Mouse (Mus musculus) gastrocnemius, postnatal 25 days (tissue): ENCODE measurements around the gene Gtpbp10. TPM values are rescaled to one million over a fixed set of nuclear protein-coding genes. Genes with fewer than 3 reads are reported as not detected.

Experiments used
- DNase-seq: peaks from one replicate; pipeline ENCODE4 v3.0.0; 2022
- total RNA-seq, 2 experiments: library from RNA; stranded (reverse); gene quantifications; 1 replicate in 1 of 2; 2 replicates in 1 of 2; pipeline ENCODE4 v1.2.3; 2021

Gene Gtpbp10
- total RNA-seq, 2 experiments from 2014 or later, result 6.1 to 6.9 TPM

DNA sequence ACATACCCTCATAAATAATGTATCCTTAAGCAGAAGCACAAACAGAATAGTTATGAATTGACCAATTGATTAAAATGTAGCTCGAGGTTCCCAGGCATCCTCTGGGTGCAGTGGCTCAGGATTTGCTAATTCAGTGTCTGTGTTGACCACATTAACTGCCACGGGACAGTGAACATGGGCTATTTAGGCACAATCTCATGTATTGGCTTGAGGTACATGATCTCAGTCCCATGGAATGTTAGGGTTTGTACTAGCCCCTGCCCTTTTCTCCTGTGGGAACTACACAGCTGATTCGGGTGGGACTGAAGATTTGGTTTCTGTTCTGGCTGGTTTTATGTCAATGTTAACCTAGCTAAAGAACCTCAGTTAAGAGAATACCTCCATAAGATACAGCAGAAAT is 62.9 kb downstream of the Gtpbp10 start:
- no peak for DNase-seq

DNA sequence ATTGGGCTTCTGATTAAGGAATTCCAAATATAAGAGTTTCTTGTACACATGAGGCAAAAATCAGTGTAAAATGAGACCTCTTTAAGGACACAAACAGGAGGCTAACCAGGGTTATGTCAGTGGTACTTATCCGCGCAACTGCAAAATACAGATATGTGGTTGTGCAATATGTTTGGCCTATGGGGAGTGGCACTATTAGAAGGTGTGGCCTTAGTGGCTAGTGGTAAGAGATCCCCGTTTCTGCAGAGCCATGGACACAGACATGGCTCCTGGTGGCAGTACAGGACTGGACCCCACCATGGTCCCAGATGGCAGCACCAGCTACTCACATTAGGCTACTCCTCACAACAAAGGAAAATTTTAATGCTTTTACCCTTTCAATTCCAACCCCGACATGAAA is 64.3 kb downstream of the Gtpbp10 start:
- no peak for DNase-seq

DNA sequence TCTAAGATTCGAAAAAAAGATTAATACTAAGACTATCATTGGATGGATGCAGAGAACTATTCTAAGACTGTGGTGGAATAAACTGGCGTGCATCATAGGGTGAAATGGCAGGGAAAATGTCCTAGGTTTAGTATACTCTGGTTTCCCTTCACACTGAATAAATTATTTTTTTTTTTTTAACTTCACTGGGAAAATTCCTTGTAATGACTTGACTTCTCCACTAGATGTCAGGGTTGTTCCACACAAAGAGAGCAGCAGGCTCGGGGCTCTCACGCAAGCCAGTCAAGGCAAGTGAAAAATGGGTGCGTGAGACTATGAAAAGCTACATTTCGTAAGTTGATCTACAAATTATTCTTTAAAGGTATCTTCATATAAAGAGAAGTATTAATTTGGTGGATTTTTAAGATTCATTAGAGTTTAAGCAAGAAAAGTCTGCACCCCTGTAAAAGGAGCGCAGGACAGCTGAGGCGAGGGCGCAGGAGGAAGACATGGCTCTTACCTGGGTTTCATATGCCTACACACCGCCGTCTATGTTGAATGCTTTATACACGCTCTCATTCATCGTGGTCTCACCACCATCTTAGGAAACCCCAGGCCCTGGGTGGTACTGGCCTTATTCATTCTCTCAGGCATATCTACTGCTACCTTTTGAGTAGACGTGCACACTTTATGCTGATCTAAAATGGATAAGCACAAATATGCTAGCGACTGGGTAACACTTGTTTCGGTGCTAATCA is 64.9 kb downstream of the Gtpbp10 start:
- DNase-seq, result no peak

GRCm38 (mm10) chr5:5492163-5492562 is 67.2 kb downstream of the Gtpbp10 start:
- no peak for DNase-seq

Other genes with a start within 250 kb of the Gtpbp10 start
- 1 to 10 TPM; 5.4 to 5.5 TPM for gene Cdk14, start 139.2 kb downstream of the Gtpbp10 start, total RNA-seq
- not detected for gene 1700015F17Rik, start 80.4 kb downstream of the Gtpbp10 start, total RNA-seq
- gene Cldn12, start 44.6 kb downstream of the Gtpbp10 start, total RNA-seq, result 10 to 100 TPM; 12.6 to 13.5 TPM
- gene Gm8773, start 14.3 kb upstream of the Gtpbp10 start, total RNA-seq, result not detected
- gene Cfap69, start 104.7 kb upstream of the Gtpbp10 start, total RNA-seq, result 1 to 10 TPM in 1 of 2 experiments, not detected in 1; 1.0 TPM
- under 1 TPM; 0.32 to 0.33 TPM for gene Steap2, start 135.0 kb upstream of the Gtpbp10 start, total RNA-seq
- gene Steap1, start 189.8 kb upstream of the Gtpbp10 start, total RNA-seq, result not detected